Mouse (Mus musculus): ENCODE data around the gene Rdh5. TPM values are rescaled to one million over a fixed set of nuclear protein-coding genes. Genes with fewer than 3 reads are reported as not detected.

Gene Rdh5
- polyA plus RNA-seq, 1 experiment = 21.8 TPM

DNA sequence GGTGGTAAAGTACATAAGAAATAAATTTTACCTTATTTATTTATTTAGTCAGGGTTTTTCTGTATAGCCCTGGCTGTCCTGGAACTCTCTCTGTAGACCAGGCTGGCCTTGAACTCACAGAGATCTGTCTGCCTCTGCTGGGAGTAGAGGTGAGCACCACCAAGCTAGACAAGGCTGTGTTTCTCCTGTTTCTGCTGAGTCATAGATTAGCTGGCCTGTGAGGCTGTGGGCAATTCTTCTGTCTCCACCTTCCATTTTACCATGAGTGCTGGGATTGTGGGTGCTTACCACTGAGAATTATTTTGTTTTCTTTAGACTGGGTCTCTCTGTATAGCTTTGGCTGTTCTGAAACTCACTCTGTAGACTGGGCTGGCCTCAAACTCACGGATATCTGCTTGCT is 21.3 kb downstream of the Rdh5 start:
- Histone ChIP-seq H3K27ac (ENCODE audit: control insufficient read depth, insufficient read depth, low read length) (no peak overlapping the region), H3K4me1 (replicated peaks; ENCODE audit: control insufficient read depth, insufficient read depth, low read length) (peaks cover 11% of the 10 kb centered on the region), H3K4me3 (ENCODE audit: control insufficient read depth, insufficient read depth, low read length) (no peak overlapping the region), H3K36me3 (ENCODE audit: control insufficient read depth, insufficient read depth, low read length) (no peaks in the 10 kb centered on the region), H3K27me3 (ENCODE audit: control insufficient read depth, insufficient read depth, low read length) (no peaks in the 10 kb centered on the region; the same call in 1 of the 2 replicates)
- TF ChIP-seq CTCF (IDR thresholded peaks at IDR 0.05; ENCODE audit: borderline replicate concordance, control insufficient read depth, extremely low read depth, insufficient read depth, low read length, poor library complexity) = no peak
- TF ChIP-seq POLR2A (IDR thresholded peaks at IDR 0.05; ENCODE audit: control insufficient read depth, extremely low read depth, insufficient read depth, low read length, poor library complexity) = no peak
- no peak for DNase-seq
- 79% methylated on average over 1 of the region's 1 CpGs for WGBS

DNA sequence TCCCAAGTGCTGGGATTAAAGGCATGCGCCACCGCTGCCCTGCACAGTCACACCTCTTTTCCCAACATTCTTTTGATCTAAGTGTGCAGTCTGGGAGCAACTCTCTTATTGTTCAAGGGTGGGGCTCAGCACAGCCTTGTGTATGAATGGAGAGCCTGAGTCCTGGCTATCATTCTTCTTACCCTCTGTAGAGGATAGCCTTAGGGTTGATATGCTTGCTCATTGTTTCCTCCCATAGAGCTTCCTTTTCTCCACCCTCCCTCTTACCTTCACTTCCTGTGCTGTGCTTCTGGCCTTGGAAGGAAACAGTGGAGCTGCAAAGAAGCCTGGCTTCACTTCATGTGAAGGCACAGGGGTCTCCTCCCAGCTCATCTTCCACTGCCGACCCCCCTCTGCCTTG is 22.0 kb downstream of the Rdh5 start, which contains the start of gene Cd63:
Cd63 (plus strand) TSS at position 292 of the 400 bp plus-strand sequence.
- H3K4me1 ChIP-seq (replicated peaks; ENCODE audit: control insufficient read depth, insufficient read depth, low read length) = peaks cover 11% of the 10 kb centered on the region
- no peak for DNase-seq
- H3K4me3 ChIP-seq (ENCODE audit: control insufficient read depth, insufficient read depth, low read length) = no peak within 1 kb of the TSS
- H3K36me3 ChIP-seq (ENCODE audit: control insufficient read depth, insufficient read depth, low read length) = no peaks in the 10 kb centered on the region
- 83% methylated on average over 3 of the region's 3 CpGs for WGBS
- no peak for TF ChIP-seq CTCF (IDR thresholded peaks at IDR 0.05; ENCODE audit: borderline replicate concordance, control insufficient read depth, extremely low read depth, insufficient read depth, low read length, poor library complexity)
- TF ChIP-seq POLR2A (IDR thresholded peaks at IDR 0.05; ENCODE audit: control insufficient read depth, extremely low read depth, insufficient read depth, low read length, poor library complexity) = no peak
- H3K27me3 ChIP-seq (ENCODE audit: control insufficient read depth, insufficient read depth, low read length) = no peaks in the 10 kb centered on the region; the same call in 1 of the 2 replicates
- no peak within 1 kb of the TSS for H3K27ac ChIP-seq (ENCODE audit: control insufficient read depth, insufficient read depth, low read length)

DNA sequence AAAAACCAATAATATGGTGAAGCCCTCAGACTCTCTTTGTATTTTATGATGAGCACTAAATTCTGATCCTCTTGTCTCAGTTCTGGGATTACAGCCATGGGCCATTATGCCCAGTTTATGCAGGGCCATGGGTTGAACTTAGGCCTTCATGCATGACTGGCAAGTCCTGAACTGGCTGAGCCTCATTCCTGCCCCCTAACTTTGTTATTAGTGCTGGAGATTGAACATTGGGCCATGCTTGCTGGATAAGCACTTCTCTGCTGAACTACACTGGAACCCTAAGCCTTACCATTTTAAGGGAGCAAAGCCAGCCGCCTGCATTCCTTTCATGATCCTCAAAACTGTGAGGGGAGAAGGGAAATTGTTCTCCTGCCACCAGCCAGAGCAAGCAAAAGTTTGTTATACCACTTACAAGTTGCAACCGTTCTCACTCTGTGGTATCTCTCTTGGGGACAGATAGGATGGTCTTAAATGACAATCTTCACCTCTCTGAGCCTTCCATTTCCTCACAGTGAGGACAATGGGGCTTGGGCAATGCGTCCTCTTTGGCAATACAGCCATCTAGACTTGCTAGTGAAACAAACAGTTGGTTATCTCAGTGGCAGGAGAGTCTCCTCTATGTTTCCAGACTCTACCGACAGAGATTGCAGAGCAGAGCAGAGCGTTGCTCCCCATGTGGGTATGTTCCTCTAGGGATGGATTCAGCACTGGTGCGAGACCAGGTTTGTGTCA is 22.8 kb downstream of the Rdh5 start:
- H3K4me1 ChIP-seq (replicated peaks; ENCODE audit: control insufficient read depth, insufficient read depth, low read length) = peaks cover 11% of the 10 kb centered on the region
- no peaks in the 10 kb centered on the region for H3K36me3 ChIP-seq (ENCODE audit: control insufficient read depth, insufficient read depth, low read length)
- TF ChIP-seq POLR2A (IDR thresholded peaks at IDR 0.05; ENCODE audit: control insufficient read depth, extremely low read depth, insufficient read depth, low read length, poor library complexity) (no peak), CTCF (IDR thresholded peaks at IDR 0.05; ENCODE audit: borderline replicate concordance, control insufficient read depth, extremely low read depth, insufficient read depth, low read length, poor library complexity) (no peak)
- no peak overlapping the region for H3K27ac ChIP-seq (ENCODE audit: control insufficient read depth, insufficient read depth, low read length)
- 95% methylated on average over 6 of the region's 6 CpGs for WGBS
- no peak for DNase-seq
- H3K27me3 ChIP-seq (ENCODE audit: control insufficient read depth, insufficient read depth, low read length) = no peaks in the 10 kb centered on the region; the same call in 1 of the 2 replicates
- no peak overlapping the region for H3K4me3 ChIP-seq (ENCODE audit: control insufficient read depth, insufficient read depth, low read length)

DNA sequence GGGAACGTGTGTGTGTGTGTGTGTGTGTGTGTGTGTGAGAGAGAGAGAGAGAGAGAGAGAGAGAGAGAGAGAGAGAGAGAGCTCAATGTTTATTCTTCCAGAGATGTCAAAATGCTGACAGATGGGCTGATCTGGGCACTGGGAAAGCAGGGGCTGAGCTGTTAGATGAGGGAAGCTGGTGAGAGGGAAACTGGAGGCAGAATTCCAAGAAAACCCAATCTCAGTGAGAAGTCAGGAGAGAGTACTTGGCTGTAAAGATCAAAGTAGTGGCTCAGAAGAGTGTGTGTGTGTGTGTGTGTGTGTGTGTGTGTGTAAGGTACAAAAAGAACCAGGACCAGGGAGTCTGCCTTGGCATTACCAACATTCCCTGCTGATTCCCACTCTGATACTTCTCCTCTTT is 25.2 kb downstream of the Rdh5 start:
- H3K36me3 ChIP-seq (ENCODE audit: control insufficient read depth, insufficient read depth, low read length) = no peaks in the 10 kb centered on the region
- 37% methylated on average over 1 of the region's 1 CpGs for WGBS
- peaks cover 10% of the 10 kb centered on the region for H3K4me1 ChIP-seq (replicated peaks; ENCODE audit: control insufficient read depth, insufficient read depth, low read length)
- no peak overlapping the region for H3K27ac ChIP-seq (ENCODE audit: control insufficient read depth, insufficient read depth, low read length)
- peaks cover 2% of the 10 kb centered on the region; the same call in 1 of the 2 replicates for H3K27me3 ChIP-seq (ENCODE audit: control insufficient read depth, insufficient read depth, low read length)
- no peak for TF ChIP-seq CTCF (IDR thresholded peaks at IDR 0.05; ENCODE audit: borderline replicate concordance, control insufficient read depth, extremely low read depth, insufficient read depth, low read length, poor library complexity)
- TF ChIP-seq POLR2A (IDR thresholded peaks at IDR 0.05; ENCODE audit: control insufficient read depth, extremely low read depth, insufficient read depth, low read length, poor library complexity) = no peak
- no peak for DNase-seq
- no peak overlapping the region for H3K4me3 ChIP-seq (ENCODE audit: control insufficient read depth, insufficient read depth, low read length)

DNA sequence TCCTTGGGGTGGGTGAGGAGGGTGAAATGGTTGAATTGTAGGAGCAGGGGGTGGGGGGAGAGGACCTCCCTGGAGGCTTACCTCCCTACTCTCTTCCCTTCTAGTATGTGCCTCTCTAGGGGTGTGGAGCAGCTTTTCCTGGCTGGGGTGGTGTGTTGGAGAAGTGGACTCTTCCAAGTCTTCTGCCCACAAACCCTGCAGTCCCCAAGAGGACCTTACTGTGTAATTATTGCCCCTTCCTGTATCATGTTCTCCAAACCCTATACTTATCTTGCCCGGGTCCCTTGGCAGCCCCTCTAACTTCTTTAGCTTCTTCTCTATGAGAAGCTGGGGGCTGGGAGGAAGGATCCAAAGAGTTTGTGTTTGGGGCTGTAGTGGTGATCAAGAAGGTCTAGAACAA is 25.9 kb downstream of the Rdh5 start:
- no peaks in the 10 kb centered on the region for H3K36me3 ChIP-seq (ENCODE audit: control insufficient read depth, insufficient read depth, low read length)
- no peak overlapping the region for H3K4me3 ChIP-seq (ENCODE audit: control insufficient read depth, insufficient read depth, low read length)
- TF ChIP-seq POLR2A (IDR thresholded peaks at IDR 0.05; ENCODE audit: control insufficient read depth, extremely low read depth, insufficient read depth, low read length, poor library complexity) (no peak), CTCF (IDR thresholded peaks at IDR 0.05; ENCODE audit: borderline replicate concordance, control insufficient read depth, extremely low read depth, insufficient read depth, low read length, poor library complexity) (no peak)
- no peak for DNase-seq
- WGBS = 42% methylated on average over 1 of the region's 1 CpGs
- no peak overlapping the region for H3K27ac ChIP-seq (ENCODE audit: control insufficient read depth, insufficient read depth, low read length)
- peaks cover 2% of the 10 kb centered on the region; the same call in 1 of the 2 replicates for H3K27me3 ChIP-seq (ENCODE audit: control insufficient read depth, insufficient read depth, low read length)
- H3K4me1 ChIP-seq (replicated peaks; ENCODE audit: control insufficient read depth, insufficient read depth, low read length) = peaks cover 11% of the 10 kb centered on the region

DNA sequence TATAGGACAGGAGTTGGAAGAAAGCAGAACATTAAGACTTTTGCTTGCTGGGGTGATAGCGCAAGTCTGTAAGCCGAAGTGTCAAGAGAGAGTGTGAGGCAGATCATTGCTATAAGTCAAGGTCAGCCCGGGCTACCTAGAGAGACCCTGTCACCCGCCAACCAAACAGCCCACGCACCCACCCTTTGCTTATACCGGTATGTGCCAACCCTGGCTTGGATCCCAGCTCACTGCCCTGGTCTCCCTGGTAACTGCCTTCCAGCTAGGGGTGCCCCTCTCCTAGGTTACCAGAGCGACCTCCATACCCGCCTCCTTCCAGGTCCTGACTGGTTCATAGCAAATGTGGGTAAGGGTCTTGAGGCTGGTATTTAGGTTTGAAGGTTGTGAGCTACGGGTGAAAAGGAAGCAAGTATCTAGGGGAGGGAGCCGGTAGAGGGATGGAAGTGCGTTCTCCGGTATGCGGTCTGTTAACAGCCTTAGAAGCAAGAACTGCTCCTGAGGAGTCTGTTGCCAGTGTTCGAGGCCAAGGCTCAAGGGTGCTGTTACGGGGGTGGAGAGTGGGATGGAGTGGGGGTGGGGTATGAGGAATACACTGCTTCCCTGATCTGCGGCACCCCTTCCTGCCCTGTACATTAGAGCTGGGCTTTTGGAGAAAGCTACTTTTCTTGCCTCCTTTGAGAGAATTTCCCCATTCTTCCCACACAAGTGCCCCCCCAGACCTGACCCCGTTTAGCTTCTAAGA is 26.6 kb downstream of the Rdh5 start:
- no peak for DNase-seq
- TF ChIP-seq CTCF (IDR thresholded peaks at IDR 0.05; ENCODE audit: borderline replicate concordance, control insufficient read depth, extremely low read depth, insufficient read depth, low read length, poor library complexity) (no peak), POLR2A (IDR thresholded peaks at IDR 0.05; ENCODE audit: control insufficient read depth, extremely low read depth, insufficient read depth, low read length, poor library complexity) (no peak)
- H3K4me1 ChIP-seq (replicated peaks; ENCODE audit: control insufficient read depth, insufficient read depth, low read length) = peaks cover 11% of the 10 kb centered on the region
- peaks cover 2% of the 10 kb centered on the region; the same call in 1 of the 2 replicates for H3K27me3 ChIP-seq (ENCODE audit: control insufficient read depth, insufficient read depth, low read length)
- no peaks in the 10 kb centered on the region for H3K36me3 ChIP-seq (ENCODE audit: control insufficient read depth, insufficient read depth, low read length)
- no peak overlapping the region for H3K4me3 ChIP-seq (ENCODE audit: control insufficient read depth, insufficient read depth, low read length)
- H3K27ac ChIP-seq (ENCODE audit: control insufficient read depth, insufficient read depth, low read length) = no peak overlapping the region
- WGBS = 13% methylated on average over 17 of the region's 17 CpGs

All from thymus, adult 2 months (tissue).